Mouse (Mus musculus): ENCODE results near the gene Nrxn2.

DNA sequence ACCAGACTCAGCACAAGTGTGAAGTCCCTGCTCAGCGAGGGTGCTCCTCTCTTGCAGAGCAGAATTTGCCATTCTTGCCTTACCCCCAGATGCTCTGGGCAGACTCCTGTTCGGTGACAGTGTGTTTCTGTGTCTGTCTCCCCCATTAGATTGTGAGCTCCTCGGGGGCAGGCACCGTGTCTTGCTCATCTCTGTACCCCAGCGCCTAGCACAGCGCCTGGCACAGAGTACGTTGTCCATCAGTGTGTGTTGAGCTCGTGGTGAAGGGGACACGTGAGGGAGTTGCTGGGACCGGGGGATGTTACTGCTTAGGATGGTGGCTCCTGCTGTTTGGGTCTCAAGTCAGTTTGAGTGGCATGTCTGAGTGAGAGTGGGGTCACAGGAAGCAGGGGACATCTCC is 14.7 kb upstream of the Nrxn2 start:
- TF ChIP-seq MAX (IDR thresholded peaks at IDR 0.05) (no peak), USF1 (IDR thresholded peaks at IDR 0.05; ENCODE audit: low read depth) (no peak), CEBPB (IDR thresholded peaks at IDR 0.05; ENCODE audit: low read depth) (no peak), CTCF (IDR thresholded peaks at IDR 0.05; ENCODE audit: control insufficient read depth, insufficient read depth, insufficient read length) (no peak)
